Mouse (Mus musculus): ENCODE data around the gene Flcn.

Gene Flcn

DNA sequence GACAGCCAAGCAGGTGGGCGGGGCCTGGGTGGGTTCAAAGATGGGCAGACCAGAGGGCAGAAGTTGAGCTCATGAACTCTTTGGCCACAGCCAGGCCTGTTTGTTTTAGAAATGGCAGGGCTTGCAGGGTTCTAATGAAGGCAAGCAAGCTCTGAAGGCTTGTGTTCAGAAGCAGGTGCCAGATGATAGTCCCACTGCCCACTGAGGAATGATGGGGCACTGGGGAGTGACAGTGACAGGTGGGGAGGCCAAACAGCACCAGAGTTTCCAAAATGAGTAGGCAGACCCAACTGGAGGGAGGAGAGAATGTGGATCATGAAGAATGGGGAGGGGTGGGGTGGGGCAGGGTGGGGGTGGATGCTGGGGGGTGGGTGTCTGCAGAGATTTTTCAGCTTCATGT lies 4.6 kb downstream of the Flcn start:
- DNase-seq (ENCODE audit: low read depth) = no peak

DNA sequence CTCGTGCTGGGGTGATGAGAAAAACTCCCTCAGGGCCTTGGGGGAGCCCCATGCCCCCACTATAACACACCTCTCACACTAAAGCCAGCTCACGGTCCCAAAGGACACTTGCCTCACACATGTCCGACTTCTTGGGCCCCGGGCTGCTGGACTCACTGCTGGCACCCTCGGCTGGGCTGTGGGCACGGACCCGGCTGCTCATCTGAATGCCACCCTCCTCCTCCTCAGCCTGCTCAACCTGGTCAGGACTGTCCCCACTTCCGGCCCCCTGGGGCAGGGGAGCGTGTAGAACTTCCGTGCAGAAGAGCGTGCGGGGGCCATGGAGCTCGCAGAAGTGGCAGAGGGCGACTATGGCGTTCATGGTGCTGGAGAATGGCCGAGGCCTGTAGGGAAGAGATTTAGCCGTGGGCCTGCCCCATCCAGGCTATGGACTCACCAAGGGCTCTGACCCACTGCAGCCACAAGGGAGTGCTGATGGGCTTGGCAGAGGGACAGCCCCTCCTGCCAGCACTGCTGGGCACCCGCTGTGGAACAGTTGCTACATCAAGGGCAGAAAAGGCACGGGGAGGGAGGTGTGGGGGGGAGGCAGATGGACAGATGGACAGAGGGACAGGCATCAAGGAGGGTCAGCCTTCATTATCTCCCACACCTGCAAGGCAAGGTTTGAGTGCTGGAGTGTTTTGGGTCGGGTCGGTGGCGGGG lies 5.3 kb downstream of the Flcn start:
- no peak for DNase-seq (ENCODE audit: low read depth)

DNA sequence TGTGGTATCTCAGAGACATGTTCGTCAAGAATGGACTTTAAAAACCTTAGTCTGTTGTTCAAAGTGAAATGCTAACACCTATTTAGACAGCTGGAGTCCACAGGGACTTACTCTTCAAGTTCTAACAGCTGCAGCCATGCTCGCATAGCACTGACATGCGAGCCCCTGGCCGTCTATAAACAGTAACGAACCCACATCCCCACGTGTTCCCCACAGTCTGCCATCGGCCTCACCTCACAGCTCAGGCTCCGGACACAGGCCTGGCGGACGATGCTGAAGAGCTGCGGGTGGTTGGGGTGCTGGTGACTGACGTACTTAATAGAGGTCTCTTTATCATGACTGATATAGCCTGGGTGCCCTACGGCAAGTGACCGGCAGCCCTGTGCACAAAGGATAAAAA lies 6.3 kb downstream of the Flcn start:
- no peak for DNase-seq (ENCODE audit: low read depth)

DNA sequence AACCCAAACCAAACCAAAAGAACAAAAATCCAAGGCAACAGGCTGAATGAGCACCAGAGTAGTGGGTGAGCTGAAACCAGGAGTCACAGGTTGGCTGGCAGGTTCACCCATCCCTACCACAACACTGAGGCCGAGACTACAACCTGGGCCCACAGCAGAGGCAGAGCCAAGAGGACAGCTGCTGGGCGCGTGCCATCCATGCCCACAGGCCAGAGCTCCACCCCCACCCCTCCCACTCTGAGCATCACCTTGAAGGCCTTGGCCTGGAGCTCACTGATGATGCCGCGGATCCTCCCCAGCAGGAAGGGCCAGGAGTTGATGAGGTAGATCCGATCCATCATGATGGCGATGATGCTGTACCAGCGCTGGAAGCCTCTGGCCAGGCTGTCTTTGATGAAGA lies 7.9 kb downstream of the Flcn start:
- no peak for DNase-seq (ENCODE audit: low read depth)

DNA sequence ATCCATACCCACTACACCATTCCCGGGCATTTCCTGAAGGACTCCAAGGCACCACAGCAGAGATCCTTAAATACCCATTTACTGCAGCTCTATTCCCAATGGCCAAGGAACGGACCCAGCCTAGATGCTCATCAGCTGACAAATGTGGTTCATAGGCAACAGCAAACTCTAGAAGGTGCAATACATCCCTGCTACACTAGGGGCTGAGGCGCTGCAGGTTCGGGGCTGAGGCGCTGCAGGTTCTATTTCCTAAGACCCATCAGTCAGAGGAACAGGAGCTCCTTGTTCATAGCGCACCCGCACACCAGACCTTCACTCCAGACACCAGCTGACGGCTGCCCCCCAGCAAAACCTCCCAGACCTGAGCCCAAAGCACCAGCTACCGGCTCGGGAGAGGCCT lies 9.4 kb downstream of the Flcn start:
- no peak for DNase-seq (ENCODE audit: low read depth)

DNA sequence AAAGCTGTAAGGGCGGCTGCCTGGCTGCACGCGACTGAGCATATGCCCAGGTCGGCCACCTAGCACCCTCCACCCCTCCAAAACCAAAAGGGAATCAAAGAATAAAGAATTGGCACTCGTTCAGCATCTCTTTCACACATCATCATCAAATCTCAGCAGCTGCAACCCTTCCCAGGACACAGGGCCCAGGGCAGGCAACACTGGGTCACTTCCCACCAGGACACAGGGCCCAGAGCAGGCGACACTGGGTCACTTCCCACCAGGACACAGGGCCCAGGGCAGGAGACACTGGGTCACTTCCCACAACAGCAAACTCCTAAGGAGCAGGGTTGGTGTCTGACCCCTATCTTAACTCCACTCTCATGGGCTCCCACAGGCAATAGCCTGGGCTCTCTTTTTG lies 16.4 kb downstream of the Flcn start:
- no peak for DNase-seq (ENCODE audit: low read depth)

DNA sequence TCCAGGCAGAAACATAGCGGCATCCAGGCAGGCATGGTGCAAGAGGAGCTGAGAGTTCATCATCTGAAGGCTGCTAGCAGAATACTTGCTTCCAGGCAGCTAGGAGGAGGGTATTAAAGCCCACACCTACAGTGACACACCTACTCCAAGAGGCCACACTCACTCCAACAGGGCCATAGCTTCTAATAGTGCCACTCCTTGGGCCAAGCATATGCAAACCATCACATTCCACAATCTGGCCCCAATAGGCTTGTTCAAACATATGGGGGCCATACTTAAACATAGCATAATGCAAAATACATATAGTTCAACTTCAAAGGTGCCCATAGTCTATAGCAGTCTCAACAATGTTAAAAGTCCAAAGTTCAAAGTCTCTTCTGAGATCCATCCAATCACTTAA lies 20.5 kb downstream of the Flcn start:
- DNase-seq (ENCODE audit: low read depth) = no peak

DNA sequence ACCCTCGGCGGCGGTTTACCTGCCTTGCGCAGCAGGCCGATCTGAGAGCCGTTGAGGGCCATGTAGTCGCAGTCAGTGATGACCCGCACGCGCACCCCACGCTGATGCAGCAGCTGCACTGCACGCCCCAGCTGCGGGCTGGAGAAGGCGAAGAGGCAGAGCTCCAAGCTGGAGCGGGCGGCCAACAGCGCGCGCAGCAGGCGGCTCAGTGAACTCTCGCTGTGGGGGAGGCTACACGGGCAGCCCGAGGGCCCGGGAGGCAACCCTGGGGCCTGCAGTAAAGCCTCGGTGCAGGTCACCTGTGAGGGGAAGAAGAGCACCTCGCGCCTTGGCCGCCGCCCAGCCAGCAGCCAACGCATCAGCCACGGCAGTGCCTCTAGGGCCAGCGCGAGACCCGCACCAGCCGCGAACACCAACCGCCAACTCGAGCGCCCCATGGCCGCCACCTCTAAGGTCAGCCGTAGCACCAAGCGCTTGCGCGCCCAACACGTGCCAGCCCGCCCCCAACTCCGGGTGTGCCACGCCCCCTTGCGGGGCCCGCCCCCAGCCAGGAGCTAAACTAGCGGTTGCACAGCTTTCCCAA lies 22.5 kb downstream of the Flcn start, which contains the start of gene Pld6:
Pld6 (minus strand) TSS at position 447 of the 583 bp plus-strand sequence.
- peak; percentile 32 for DNase-seq (ENCODE audit: low read depth)

DNA sequence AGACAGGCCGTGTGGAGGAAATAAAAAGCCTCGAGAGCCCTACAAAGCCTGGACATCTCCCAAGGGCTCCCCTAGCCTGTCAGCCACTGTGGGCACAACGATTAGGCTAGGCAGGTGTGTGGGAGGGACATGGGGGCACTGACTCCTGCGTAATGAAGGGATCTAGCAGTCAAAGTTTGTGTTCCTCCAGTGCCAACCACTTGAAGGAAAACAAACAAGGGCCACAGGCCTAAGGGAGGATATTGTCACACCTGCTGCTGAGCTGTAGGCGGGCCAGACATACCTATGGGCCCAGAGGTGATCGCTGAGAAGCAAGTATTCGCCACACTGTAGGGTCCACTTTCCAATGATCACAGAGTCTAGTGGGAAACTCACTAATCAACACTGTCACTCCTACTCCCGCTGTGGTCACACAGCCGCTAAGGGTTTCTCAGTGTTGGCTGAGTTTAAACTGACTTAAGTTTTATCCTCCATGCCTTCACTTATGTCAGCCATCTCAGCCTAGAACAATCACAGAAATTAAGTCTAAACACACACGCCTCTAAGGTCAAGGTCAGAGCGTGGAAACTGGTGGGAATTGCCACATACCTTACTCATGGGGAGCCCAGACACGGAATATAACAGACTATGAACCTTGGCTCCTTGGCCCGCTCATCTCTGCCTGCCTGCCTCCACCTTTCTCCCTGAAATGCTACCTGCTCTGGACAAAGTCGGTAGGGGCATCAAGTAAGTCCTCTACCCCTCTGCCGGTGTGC lies 23.2 kb downstream of the Flcn start:
- no peak for DNase-seq (ENCODE audit: low read depth)

DNA sequence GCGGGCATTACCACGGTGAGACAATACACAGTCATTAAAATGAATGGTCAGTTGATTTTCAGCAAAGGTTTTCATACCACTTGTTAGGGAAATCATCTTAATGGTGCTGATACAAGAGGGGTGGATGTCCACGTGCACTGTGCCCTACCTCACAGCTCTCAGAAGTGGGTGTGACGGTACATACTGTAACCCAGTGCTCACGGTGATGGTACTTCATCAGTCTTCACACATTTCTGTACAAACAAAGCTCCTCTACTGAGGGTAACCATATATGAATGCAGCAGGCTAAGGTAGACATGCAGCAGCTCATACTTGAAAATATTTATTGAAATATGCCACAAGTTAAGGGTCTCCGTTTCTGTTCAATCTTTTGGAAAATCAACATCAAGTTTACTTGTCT lies 26.2 kb downstream of the Flcn start:
- DNase-seq (ENCODE audit: low read depth) = no peak

DNA sequence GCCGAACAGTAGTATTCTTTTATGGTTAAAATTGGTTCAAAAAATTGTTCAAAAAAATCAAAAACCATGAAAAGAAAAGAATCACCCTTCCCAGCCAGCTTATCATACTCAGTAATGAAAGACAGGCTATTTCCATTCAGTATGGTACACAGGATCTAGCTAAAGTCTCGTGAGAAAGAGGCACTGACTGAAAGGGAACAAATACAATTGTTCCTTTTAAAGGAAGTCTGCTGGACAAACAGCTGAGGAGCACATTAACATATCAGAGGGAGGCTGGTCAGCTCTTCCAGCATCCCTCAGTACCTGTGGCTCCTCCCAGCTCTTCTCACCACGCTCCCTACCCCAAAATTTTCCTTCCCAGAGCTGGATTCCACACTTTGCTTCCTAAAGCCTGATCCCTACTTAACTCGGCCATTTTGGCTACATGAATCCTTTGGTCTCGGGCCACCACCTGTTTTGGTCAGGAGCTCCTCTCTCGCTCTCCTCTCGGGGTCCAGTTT lies 27.7 kb downstream of the Flcn start:
- DNase-seq (ENCODE audit: low read depth) = no peak

DNA sequence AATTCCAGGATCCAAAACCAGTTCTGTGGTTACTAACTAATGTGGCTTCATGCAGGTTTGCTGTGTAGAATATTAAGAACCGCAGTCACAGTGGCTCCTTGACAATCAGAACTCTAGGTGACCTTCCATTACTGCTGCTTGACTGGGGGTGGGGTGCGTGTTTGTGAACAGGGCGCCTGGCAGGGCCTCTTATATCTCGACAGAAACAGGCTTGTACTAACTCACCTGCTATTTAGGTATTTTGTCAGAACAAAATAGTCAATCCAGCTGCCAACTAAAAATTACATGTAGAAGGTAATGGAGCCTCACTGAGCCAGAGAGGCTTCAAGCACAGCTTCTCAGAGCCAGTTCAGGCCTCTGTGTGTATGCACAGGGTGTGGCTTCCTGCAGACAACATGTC lies 29.6 kb downstream of the Flcn start:
- no peak for DNase-seq (ENCODE audit: low read depth)

DNA sequence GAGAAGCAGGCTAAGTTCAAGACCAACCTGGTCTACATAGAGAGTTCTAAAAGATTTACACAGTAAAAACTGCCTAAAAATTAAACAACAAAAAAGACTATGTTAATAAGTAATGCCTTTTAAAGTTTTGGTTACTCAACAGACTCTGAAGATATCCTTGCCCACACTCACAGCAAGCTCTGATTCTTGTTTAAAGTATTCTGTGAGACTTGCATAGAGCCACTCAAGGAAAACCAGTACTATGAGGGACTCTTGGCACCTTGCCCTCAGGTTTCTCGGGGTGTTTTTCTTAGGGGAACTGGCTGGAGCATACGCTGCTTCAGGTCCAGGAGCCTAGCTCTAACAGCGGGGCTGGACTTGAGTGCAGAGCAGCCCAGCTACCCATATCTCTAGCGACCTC lies 30.4 kb downstream of the Flcn start:
- DNase-seq (ENCODE audit: low read depth) = no peak

DNA sequence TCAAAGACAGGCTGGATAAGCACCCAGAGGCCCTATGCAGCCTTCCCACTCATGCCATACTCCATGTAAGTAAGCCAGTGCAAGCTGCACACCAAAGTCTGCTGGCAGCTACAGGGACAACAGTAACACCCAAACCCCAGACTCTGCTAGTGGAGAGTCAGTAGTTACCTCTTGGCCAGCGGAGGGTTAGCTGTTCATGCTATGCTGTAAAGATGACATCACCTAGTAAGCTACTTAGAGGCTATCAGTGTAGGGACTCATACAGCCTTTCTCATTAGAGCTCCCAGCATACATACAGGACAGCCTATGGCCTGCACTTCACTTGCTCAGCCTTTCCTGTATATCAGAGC lies 31.0 kb downstream of the Flcn start:
- no peak for DNase-seq (ENCODE audit: low read depth)

DNA sequence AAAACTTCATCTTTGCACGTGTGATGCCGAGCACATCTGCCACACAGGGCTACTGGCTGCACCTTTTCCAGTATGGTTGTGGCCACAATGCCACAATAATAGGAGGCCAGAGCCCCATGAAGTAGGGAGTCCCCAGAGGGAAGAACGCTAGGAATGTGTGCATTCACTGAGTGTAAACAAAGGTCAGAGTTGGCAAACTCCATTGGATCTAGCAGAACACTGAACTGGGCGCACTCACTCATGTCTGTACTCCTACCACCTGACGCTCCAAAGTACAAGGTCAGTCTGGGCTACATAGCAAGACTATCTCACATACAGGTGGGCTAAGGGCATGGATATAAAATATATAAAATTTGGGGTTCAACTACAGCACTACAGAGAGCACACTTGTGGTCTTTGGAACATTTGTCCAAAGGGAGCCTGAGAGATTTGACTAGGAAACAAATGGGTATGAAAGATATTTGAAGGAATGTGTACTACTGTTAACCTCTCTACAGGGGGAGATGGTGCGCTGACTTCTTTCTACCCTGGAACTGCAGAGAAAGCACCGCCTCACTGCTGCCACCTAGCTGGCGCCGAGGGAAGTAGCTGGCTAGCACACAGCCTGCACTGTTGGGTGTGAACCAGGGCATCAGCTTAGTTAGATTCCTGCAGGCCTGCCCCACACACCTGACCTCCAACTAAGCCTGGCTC lies 31.5 kb downstream of the Flcn start:
- peak; percentile 79 for DNase-seq (ENCODE audit: low read depth)

DNA sequence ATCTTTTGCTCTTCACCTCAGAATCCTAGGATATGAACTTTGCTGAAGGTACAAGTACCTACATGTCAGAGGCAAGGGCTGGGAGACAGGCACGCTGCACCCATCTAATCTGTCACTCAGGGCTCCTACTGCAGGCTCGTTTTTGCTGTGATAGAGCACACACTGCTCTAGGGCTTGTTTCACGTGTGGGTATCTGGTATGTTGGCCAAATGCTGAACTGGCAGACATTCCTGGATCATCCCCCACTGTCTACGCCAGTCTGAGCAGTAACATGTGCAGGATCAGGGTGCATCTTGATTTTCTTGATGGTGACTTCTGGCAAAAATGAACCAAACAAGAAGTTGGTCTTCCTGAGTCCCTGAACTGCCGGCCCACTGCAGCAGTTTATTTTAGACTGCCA lies 32.6 kb downstream of the Flcn start:
- no peak for DNase-seq (ENCODE audit: low read depth)

DNA sequence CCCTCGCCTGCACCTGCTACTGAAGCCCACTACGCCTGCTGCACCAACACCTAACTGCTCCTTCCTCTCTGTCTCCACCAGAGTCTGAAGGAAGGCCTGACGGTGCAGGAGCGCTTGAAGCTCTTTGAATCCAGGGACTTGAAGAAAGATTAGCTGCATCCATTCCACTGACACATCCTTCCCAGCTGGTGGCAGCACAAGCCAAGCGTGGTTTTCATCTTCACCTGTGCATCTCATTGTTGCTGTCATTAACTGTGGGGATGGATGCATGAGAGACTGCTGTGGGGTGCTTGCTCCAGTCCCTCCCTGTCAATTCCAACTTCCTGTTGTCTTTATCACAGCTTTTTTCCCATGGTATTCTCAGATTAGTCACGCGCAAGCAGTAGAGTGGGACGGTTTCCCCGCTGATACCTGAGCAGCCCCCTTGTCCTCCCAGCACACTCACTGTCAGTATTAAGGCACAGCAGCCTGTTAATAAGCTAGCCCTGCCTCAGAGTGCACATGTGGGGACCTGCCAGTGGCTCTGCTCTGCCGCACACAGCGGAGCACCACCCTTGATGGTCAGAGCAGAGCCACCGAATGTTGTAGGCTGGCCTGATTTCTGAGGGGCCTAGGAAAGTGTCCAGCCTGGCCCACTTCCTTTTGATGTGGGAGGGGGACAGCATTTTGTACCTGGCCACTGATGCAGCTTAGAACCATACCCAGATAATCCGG lies 34.2 kb downstream of the Flcn start:
- DNase-seq (ENCODE audit: low read depth) = no peak

DNA sequence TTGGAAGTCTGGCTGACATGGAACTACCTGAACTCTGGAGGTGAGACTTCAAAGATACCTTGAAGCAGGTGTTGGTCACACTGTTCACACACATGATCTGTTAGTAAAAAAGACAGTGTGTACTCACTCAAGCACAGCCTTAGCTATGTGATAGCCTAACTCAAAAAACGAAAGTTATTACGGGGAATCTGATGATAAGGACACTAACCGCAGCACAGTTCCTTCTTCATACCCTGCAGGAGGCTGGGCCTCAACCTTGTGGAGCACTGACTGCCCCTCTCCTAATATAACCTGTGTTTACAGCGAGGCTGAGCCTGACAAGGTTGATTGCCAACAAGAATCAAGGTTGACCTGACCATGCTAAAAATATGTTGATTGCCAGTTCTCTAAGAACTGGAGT lies 35.3 kb downstream of the Flcn start:
- DNase-seq (ENCODE audit: low read depth) = no peak

DNA sequence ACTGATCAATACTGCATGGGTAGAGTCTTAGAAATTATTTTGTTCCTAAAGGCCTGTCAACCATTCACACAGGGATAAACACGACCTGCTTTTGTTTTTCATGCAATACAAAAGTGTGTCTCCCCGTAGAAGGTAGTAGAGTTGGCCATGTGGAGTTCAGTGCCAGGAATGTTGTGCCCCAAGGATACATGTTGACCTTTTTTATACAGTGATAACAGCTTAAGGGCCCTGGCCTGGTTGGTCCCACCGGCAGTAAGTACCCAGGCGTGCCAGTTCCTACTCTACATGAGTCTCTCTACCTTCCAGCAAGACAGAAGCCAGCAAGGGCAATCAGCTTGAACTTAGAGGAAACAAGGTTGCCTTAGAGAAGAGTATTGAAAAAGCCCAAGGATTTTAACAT lies 36.9 kb downstream of the Flcn start:
- no peak for DNase-seq (ENCODE audit: low read depth)

DNA sequence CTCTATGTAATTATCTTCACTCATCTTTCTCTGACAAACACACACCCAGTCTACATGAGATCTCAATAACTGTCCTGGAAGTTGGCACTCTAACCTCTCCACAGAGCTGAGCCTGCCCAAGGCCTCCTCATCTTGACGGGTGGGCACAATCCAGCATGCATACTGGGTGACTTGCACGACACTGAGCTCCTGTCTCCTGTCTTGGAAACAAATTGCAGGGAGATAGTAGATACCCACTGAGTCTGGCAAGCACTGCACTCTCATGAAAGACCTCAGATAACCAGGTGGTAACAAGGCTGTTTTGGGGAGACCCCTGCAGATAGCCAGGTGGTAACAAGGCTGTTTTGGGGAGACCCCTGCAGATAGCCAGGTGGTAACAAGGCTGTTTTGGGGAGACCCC lies 37.5 kb downstream of the Flcn start:
- no peak for DNase-seq (ENCODE audit: low read depth)

DNA sequence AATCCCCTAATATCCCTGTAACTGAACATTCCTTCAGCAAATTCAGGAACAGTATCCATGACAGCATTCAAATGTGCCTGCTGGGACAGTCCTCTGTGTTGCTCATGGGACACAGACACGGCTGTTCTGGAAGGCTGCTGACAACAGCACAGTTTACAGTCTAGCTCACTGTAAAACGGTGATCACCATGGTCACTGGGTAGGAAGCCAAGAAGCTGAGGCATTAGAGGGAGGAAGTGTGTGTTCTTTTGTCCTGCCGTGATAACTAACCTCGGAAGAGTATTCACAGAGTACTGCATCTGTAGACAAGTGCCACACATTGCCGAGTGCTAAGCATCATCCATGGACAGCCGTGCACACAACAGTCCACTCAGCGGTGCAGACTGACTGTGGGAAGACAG lies 39.1 kb downstream of the Flcn start:
- DNase-seq (ENCODE audit: low read depth) = no peak

DNA sequence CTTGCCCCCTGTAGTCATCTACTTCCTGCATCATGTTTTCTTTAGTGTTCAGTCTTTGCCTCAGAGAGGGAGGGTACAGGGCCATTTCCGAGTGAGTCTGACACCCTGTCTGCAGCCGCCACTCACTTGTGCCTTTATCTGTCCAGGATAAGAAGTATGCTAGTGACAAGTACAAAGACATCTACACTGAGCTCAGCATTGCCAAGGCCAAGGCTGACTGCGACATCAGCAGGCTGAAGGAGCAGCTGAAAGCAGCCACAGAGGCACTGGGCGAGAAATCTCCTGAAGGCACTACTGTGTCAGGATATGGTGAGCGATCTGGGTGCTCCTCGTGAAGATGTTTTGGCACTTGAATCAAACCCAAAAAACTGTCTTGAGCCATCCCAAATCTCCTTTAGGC lies 40.1 kb downstream of the Flcn start:
- DNase-seq (ENCODE audit: low read depth) = no peak
